Mouse (Mus musculus) kidney, adult 2 months (tissue): ENCODE measurements at regions not wholly inside any gene's neighbourhood (a gene's known extent, or its start where the extent isn't known, plus 50 kb on each side); places are given as distances from the start of the nearest gene placed in this dataset.

Source experiments
- DNase-seq: peaks from one replicate; pipeline ENCODE4 v3.0.0; 2021
- H3K27ac ChIP-seq: fragments of 200-500 bp; 2 replicates; pipeline ENCODE4 v1.5.1; 2012; ENCODE audit warnings: low read depth, low read length, control low read depth, inconsistent platforms; ENCODE audit not compliant: insufficient read depth
- H3K27me3 ChIP-seq: fragments of 200-500 bp; replicated peaks from 2 replicates; pipeline ENCODE4 v1.6.1; 2012; ENCODE audit warnings: mild to moderate bottlenecking, moderate library complexity, low read length, inconsistent platforms; ENCODE audit not compliant: control insufficient read depth, insufficient read depth
- H3K36me3 ChIP-seq: fragments of 200-500 bp; 2 replicates; pipeline ENCODE4 v1.6.1; 2012; ENCODE audit warnings: mild to moderate bottlenecking, moderate library complexity, low read length, inconsistent platforms; ENCODE audit not compliant: control insufficient read depth, insufficient read depth
- H3K4me1 ChIP-seq: fragments of 200-500 bp; 2 replicates; pipeline ENCODE4 v1.6.1; 2011; ENCODE audit warnings: low read length; ENCODE audit not compliant: control insufficient read depth, insufficient read depth
- H3K4me3 ChIP-seq: fragments of 200-500 bp; 2 replicates; pipeline ENCODE4 v1.5.1; 2011; ENCODE audit warnings: mild to moderate bottlenecking, low read depth, low read length, control low read depth; ENCODE audit not compliant: insufficient read depth
- CTCF ChIP-seq: fragments of 200-500 bp; conservative IDR thresholded peaks from 2 replicates; pipeline ENCODE4 v1.5.1; 2011; ENCODE audit warnings: low read depth, mild to moderate bottlenecking, control low read depth, low read length, moderate library complexity, mixed read lengths; ENCODE audit not compliant: insufficient read depth, insufficient read length
- POLR2A ChIP-seq: fragments of 200-500 bp; IDR thresholded peaks from one replicate; pipeline ENCODE4 v1.6.1; 2011; ENCODE audit warnings: low read depth, low read length, control low read depth
- WGBS: fragments of 180-500 bp; shearing (Covaris S2); methylation state at CpG from one replicate; pipeline ENCODE4 v1.1.7; 2018; 5-methylcytosine and 5-hydroxymethylcytosine counted together

DNA sequence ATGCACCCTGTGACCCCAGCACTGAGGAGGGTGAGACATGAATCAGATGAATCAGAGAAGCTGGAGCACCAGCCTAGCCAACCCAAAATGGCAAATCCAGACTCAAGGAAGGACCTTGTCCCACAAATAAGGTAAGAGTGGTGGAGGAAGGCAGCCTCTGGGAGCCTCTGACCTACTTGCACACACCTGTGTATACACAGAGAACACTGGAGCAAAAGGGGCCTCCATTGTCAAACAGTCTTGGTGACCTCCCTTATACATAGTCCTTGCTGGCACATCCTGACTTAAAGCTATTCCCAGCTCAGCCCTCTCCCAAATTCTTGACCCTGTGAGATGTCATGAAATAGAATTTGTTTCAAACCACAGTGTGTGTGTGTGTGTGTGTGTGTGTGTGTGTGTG lies 57.1 kb downstream of the Inhbb start:
- Histone ChIP-seq H3K27me3 (no peaks in the 10 kb centered on the region), H3K4me3 (no peak overlapping the region), H3K27ac (no peak overlapping the region), H3K36me3 (no peaks in the 10 kb centered on the region), H3K4me1 (no peaks in the 10 kb centered on the region)
- TF ChIP-seq POLR2A (no peak), CTCF (no peak)
- DNase-seq: no peak

DNA sequence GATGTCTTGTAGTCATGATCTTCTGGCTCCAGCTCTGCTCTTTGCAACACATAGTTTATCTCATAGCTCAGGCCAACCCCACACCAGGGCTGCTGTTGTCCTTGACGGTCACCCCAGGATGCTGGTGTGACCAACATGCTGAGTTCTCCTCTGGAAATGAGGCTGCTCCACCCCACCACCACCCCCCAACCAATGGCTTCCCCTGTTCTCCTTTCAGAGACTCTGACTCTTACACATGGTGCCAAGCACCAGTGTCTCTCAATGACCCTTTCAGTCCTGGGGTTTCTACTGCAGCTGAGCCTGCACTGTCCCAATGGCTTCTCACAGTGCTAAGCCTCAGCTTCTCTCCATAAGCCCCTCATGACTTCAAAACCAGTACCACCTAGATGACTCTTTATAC lies 64.0 kb downstream of the Inhbb start:
- Histone ChIP-seq H3K36me3 (no peaks in the 10 kb centered on the region), H3K27ac (no peak overlapping the region), H3K4me3 (no peak overlapping the region), H3K27me3 (no peaks in the 10 kb centered on the region), H3K4me1 (no peaks in the 10 kb centered on the region)
- no peak for DNase-seq
- WGBS: 100% methylated on average over 1 of the region's 1 CpGs
- TF ChIP-seq CTCF (no peak), POLR2A (no peak)

DNA sequence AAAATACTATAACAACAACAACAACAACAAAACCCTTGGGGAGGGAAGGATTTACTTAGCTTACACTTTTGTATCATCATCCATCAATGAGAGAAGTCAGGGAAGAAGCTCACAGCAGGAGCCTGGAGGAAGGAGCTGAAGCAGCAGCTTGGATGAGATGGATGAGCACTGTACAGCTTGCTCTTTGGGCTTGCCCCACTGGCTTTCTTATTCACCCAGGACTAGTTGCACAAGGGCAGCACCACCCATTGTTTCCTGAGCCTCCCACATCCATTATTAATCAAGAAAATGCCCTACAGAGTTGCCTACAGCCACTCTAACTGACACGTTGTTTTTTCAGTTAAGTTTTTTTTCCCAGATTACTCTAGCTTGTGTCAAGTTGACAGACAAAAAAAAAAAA lies 65.1 kb downstream of the Inhbb start:
- H3K4me1 ChIP-seq: no peaks in the 10 kb centered on the region
- no peaks in the 10 kb centered on the region for H3K36me3 ChIP-seq
- H3K27ac ChIP-seq: no peak overlapping the region
- no peaks in the 10 kb centered on the region for H3K27me3 ChIP-seq
- H3K4me3 ChIP-seq: no peak overlapping the region
- DNase-seq: no peak
- WGBS: 43% methylated on average over 1 of the region's 1 CpGs
- TF ChIP-seq CTCF: no peak
- no peak for TF ChIP-seq POLR2A

DNA sequence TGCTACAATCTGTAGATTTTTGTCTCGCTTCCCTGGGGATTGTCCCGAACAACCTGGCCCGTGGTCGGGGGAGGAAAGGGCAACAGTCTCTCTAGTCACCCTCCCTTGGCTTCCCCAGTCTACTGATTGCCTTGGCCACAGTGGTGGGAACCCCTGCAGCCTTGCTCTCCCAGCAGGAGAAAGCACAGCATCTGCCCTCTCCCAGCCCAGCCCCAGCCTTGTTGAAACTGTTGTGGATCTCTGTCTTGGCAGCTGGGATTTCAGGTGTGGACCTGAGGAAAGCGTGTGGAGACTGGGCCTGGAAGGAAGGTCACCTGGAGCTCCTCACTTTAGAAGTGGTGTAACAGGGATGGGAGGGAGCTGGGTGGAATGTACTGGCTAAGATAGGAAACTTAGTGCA lies 66.6 kb downstream of the Inhbb start:
- no peak for TF ChIP-seq CTCF
- no peak for TF ChIP-seq POLR2A
- no peaks in the 10 kb centered on the region for H3K27me3 ChIP-seq
- DNase-seq: no peak
- no peak overlapping the region for H3K27ac ChIP-seq
- no peak overlapping the region for H3K4me3 ChIP-seq
- 82% methylated on average over 5 of the region's 5 CpGs for WGBS
- no peaks in the 10 kb centered on the region for H3K4me1 ChIP-seq
- no peaks in the 10 kb centered on the region for H3K36me3 ChIP-seq

DNA sequence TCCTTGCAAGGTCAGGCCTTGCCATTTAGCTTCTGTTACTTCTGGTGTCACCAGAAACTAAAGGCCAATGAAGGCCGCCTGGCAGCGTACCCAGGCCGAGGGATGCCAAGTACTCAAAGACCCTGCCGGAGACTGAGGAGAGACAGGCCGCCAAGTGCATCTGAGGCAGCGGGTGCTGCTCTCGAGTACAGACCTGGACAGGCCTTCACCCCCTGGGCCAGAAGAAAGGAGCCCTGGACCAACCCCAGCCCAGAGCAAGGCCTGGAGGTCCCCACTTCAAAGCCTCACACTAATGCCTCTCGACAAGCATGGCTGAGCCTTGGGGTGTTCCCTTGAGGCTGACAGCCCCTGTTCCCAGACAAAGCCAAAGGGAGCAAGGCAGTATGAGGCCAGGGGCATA lies 70.5 kb downstream of the Inhbb start:
- Histone ChIP-seq H3K27me3 (no peaks in the 10 kb centered on the region), H3K36me3 (no peaks in the 10 kb centered on the region), H3K27ac (no peak overlapping the region), H3K4me1 (no peaks in the 10 kb centered on the region), H3K4me3 (no peak overlapping the region)
- TF ChIP-seq CTCF: no peak
- TF ChIP-seq POLR2A: no peak
- no peak for DNase-seq
- WGBS: 92% methylated on average over 8 of the region's 8 CpGs

DNA sequence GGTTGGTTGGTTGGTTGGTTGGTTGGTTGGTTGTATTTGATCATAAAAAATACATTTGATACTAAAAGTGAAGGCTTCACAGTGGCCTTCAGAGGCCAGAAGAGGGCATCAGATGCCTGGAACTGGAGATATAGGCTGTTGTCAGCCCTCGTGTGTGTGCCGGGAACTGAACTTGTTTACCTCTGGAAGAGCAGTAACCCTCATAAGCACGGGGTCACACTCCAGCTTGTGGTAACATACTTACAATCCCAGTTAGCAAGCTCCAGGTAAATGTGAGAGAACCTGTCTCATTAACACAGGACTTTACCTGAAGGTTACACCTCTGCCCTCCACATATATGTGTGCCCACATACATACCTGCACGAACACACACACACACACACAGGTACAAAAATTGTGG lies 71.2 kb downstream of the Inhbb start:
- WGBS: 96% methylated on average over 4 of the region's 4 CpGs
- Histone ChIP-seq H3K27me3 (no peaks in the 10 kb centered on the region), H3K4me1 (no peaks in the 10 kb centered on the region), H3K4me3 (no peak overlapping the region), H3K27ac (no peak overlapping the region), H3K36me3 (no peaks in the 10 kb centered on the region)
- DNase-seq: no peak
- no peak for TF ChIP-seq CTCF
- TF ChIP-seq POLR2A: no peak

DNA sequence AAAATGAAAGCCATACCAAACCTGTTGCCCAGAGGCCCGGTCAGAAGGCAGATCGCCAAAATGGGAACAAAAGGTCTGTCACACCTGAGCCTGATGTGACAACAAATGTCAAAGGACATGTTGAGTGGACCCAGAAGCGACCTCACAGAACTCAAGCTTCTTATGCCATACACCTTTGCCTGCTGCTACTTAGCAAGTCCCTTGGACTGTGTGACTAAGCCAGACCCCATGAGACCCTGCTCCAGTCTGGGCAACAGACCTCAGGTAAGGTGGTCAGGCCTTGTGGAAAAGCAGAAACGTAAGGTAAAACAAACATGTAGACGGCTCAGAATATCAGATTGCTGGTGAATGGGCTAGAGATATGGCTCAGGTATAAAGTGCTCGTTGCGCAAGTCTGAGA lies 71.8 kb downstream of the Inhbb start:
- DNase-seq: no peak
- TF ChIP-seq CTCF (no peak), POLR2A (no peak)
- Histone ChIP-seq H3K4me1 (no peaks in the 10 kb centered on the region), H3K36me3 (no peaks in the 10 kb centered on the region), H3K4me3 (no peak overlapping the region), H3K27me3 (no peaks in the 10 kb centered on the region), H3K27ac (no peak overlapping the region)
- WGBS: 94% methylated on average over 7 of the region's 7 CpGs
